Mouse (Mus musculus) heart, embryonic 15.5 days (tissue): ENCODE measurements at regions not wholly inside any gene's neighbourhood (a gene's known extent, or its start where the extent isn't known, plus 50 kb on each side); places are given as distances from the start of the nearest gene placed in this dataset.
A peak's percentile ranks its signal among the peaks of the same experiment; 100 is the strongest.

Source experiments
- ATAC-seq: fragments of 200-750 bp; cut with Nextera tagmentation; replicated peaks from 2 replicates; pipeline ENCODE4 v1.8.0; 2017; ENCODE audit warnings: low read depth, moderate TSS enrichment; ENCODE audit not compliant: insufficient number of reproducible peaks, insufficient read depth, low FRiP score
- H3K27ac ChIP-seq: fragments of 300-500 bp; sonication (generic); 2 replicates; pipeline ENCODE4 v1.5.1; 2015; ENCODE audit warnings: mild to moderate bottlenecking, inconsistent platforms
- H3K27me3 ChIP-seq: fragments of 300-500 bp; sonication (generic); 2 replicates; pipeline ENCODE4 v1.6.1; 2015; ENCODE audit warnings: inconsistent platforms
- H3K36me3 ChIP-seq: fragments of 300-500 bp; sonication (generic); 2 replicates; pipeline ENCODE4 v1.6.1; 2015; ENCODE audit warnings: mild to moderate bottlenecking, inconsistent platforms
- H3K4me1 ChIP-seq: fragments of 300-500 bp; sonication (generic); replicated peaks from 2 replicates; pipeline ENCODE4 v1.6.1; 2015; ENCODE audit warnings: inconsistent platforms
- H3K4me2 ChIP-seq: fragments of 300-500 bp; sonication (generic); 2 replicates; pipeline ENCODE4 v1.6.1; 2015; ENCODE audit warnings: inconsistent platforms, mild to moderate bottlenecking, moderate library complexity
- H3K4me3 ChIP-seq: fragments of 300-500 bp; sonication (generic); 2 replicates; pipeline ENCODE4 v1.5.1; 2015; ENCODE audit warnings: mild to moderate bottlenecking, inconsistent platforms
- H3K9ac ChIP-seq: fragments of 300-500 bp; sonication (generic); 2 replicates; pipeline ENCODE4 v1.6.1; 2015; ENCODE audit warnings: mild to moderate bottlenecking, inconsistent platforms
- H3K9me3 ChIP-seq: fragments of 300-500 bp; sonication (generic); replicated peaks from 2 replicates; pipeline ENCODE4 v1.6.1; 2016; ENCODE audit warnings: inconsistent platforms
- WGBS: fragments of 180-500 bp; shearing (Covaris S2); methylation state at CpG from one replicate; pipeline ENCODE4 v1.1.7; 2015; ENCODE audit warnings: mixed read lengths; 5-methylcytosine and 5-hydroxymethylcytosine counted together

DNA sequence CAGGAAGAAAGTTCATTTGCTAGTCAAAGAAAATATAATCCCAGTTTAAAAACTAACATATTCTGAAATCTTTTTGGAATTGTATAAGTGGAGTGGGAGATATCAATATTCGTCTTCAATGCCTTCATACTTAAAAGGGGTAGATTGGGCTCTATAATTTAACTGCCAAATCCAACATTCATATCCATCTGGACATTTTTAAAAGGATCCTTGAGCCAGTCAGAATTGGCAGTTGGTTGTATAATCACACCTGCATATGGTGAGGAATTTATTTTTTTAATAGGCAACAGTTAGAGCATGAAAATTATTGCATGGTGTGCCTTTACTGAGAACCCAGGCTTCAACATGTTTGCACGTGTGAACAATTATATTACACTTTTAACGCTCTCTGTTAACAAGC is 419.5 kb upstream of the Cd180 start:
- no peak overlapping the region for H3K27ac ChIP-seq
- 78% methylated on average over 3 of the region's 3 CpGs for WGBS
- H3K27me3 ChIP-seq = no peaks in the 10 kb centered on the region
- no peak overlapping the region for H3K4me2 ChIP-seq
- H3K4me3 ChIP-seq = no peak overlapping the region
- H3K9ac ChIP-seq = no peak overlapping the region
- H3K36me3 ChIP-seq = no peaks in the 10 kb centered on the region
- H3K9me3 ChIP-seq = no peaks in the 10 kb centered on the region
- ATAC-seq = no peak
- no peaks in the 10 kb centered on the region for H3K4me1 ChIP-seq

DNA sequence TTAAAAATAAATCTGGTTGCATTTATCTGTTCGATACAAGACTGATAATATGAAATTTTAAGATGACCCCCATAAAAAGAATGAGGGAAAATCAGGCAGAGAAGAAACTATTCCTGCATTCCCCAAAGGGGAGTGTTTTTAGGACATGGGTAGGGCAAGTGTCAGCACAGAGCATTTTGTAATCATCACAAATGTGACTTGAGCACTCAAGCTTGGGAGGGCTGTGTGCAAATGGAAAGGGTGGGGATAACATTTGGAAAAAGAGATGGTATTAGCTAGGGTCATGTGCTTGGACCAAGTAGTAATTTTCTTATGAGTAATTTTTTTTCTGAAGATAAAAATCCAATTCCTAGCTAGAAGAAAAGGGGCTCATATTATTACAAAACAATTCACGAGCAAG is 418.1 kb upstream of the Cd180 start:
- no peak overlapping the region for H3K4me3 ChIP-seq
- no peak overlapping the region for H3K27ac ChIP-seq
- H3K36me3 ChIP-seq = no peaks in the 10 kb centered on the region
- no peak for ATAC-seq
- H3K4me2 ChIP-seq = no peak overlapping the region
- no peaks in the 10 kb centered on the region for H3K4me1 ChIP-seq
- no peaks in the 10 kb centered on the region for H3K27me3 ChIP-seq
- 84% methylated on average over 2 of the region's 2 CpGs for WGBS
- H3K9ac ChIP-seq = no peak overlapping the region
- H3K9me3 ChIP-seq = no peaks in the 10 kb centered on the region

DNA sequence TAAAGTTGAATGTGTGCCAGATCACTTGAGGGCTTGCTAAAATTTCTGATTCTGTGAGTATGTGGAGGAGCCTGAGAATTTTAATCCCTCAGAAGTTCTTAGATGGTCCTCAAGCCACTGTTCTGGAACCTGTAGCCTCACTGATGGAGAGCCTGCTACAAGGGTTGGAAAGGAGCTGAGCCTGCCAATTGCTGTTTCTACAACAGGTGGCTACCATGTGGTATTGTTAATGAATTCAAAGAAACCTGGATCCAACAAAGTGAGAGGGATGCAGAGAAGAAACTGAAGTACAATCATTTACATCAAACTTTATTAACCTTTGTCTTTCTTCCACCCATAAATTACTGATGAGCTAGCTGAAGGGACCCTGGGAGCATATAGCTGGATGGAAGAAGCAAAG is 416.5 kb upstream of the Cd180 start:
- Histone ChIP-seq H3K4me2 (no peak overlapping the region), H3K36me3 (no peaks in the 10 kb centered on the region), H3K9me3 (no peaks in the 10 kb centered on the region), H3K27ac (no peak overlapping the region), H3K9ac (no peak overlapping the region), H3K4me1 (no peaks in the 10 kb centered on the region), H3K27me3 (no peaks in the 10 kb centered on the region), H3K4me3 (no peak overlapping the region)
- no peak for ATAC-seq

DNA sequence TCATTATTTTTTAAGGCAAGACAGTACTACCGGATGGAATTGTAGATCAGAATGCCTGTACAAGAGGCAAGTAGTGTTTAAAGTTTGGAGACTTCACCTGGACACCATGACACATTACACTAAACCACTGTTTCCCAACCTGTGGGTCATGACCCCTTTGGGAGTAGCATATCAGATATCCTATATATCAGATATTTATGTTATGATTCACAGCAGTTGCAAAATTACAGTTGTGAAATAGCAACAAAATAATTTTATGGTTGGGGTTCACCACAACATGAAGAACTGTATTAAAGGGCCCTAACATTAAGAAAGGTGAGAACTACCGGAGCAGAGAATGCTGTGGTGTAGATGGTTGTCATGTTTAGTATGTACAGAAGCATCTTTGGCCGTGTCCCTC is 413.2 kb upstream of the Cd180 start:
- Histone ChIP-seq H3K36me3 (no peaks in the 10 kb centered on the region), H3K4me3 (no peak overlapping the region), H3K27ac (no peak overlapping the region), H3K9ac (no peak overlapping the region), H3K27me3 (no peaks in the 10 kb centered on the region), H3K9me3 (no peaks in the 10 kb centered on the region), H3K4me2 (no peak overlapping the region), H3K4me1 (no peaks in the 10 kb centered on the region)
- no peak for ATAC-seq
- 76% methylated on average over 3 of the region's 3 CpGs for WGBS

DNA sequence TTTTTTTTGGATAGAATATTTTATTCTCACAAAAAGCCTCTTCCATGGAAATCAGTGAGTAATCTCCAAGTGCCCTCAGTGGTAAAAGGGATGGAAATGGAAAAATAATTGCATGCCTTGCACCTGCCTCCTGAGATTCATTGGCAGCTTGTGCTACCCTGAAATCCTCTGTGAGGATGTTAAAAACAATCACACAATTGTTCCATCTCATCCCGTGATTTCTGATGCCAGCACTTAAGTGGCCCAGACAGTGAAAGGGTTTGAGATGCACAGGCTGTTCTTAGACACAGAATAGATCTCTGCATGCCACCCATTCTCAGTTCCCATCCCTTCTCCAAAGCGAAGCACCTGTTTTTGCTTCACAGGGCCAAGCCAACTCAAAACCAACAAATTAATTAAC is 398.9 kb upstream of the Cd180 start:
- Histone ChIP-seq H3K4me1 (no peaks in the 10 kb centered on the region), H3K27me3 (no peaks in the 10 kb centered on the region), H3K9ac (no peak overlapping the region), H3K4me3 (no peak overlapping the region), H3K36me3 (no peaks in the 10 kb centered on the region), H3K9me3 (no peaks in the 10 kb centered on the region), H3K4me2 (no peak overlapping the region), H3K27ac (no peak overlapping the region)
- no peak for ATAC-seq
- WGBS = 81% methylated on average over 2 of the region's 2 CpGs

DNA sequence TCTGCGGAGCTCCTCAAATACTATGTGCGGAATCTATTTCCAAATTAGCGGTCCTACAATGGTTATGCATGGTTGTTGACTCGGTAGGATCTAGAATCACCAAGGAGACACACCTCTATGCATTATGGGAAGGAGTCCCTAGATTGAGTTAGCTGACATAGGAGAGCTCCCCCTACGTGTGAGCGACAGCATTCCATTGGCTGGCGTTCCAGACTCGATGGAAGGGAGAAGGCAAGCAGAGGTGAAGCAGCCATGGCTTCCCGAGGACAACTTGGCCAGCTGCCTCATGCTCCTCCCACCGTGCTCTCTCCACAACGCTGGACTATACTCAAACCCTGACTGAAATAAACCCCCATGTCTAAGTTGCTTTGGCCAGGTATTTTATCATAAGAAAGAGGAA is 398.3 kb upstream of the Cd180 start:
- ATAC-seq = no peak
- Histone ChIP-seq H3K9ac (no peak overlapping the region), H3K27me3 (no peaks in the 10 kb centered on the region), H3K27ac (no peak overlapping the region), H3K36me3 (no peaks in the 10 kb centered on the region), H3K4me1 (no peaks in the 10 kb centered on the region), H3K9me3 (no peaks in the 10 kb centered on the region), H3K4me2 (no peak overlapping the region), H3K4me3 (no peak overlapping the region)
- WGBS = 78% methylated on average over 11 of the region's 11 CpGs

DNA sequence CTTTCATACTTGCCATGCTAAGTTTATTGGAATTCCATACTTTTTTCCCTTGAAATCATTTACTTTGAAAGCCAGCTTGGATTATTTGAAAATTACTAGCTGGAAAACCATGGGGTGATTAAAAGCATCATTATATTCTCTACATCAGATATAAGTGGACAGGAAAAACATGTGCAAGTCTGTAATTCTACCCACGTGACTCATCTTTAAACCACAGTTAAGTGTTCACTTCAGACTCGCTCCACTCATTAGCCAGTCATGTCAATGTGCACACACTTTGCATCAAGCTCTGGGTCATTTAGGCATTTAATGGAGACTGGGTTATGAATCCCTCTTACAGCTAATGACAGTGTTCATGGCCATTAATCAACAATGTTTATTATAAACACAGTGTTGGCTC is 385.4 kb upstream of the Cd180 start:
- Histone ChIP-seq H3K36me3 (no peaks in the 10 kb centered on the region), H3K27ac (no peak overlapping the region), H3K4me1 (no peaks in the 10 kb centered on the region), H3K4me2 (no peak overlapping the region), H3K27me3 (no peaks in the 10 kb centered on the region), H3K9ac (no peak overlapping the region), H3K4me3 (no peak overlapping the region), H3K9me3 (no peaks in the 10 kb centered on the region)
- WGBS = 71% methylated on average over 2 of the region's 2 CpGs
- ATAC-seq = no peak

DNA sequence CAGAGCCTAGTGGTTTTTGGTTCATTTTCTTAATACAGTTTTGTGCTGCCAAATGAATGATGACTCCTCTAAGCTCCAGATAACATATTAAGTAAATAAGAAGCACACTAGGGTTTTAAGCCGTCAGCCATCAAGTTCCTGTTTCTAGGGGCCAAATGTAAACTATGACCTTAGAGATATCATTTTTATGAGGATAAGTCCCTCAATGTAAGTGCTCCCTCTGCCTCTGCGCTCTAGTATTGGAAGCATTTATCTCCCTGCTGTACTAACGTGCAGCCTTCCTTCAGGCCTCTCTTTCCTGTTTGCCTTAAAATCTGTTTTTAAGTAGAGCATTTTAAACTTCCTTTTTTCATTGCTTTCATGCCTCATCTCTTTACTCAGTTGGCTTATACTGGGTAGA is 381.3 kb upstream of the Cd180 start:
- Histone ChIP-seq H3K9me3 (no peaks in the 10 kb centered on the region), H3K4me3 (no peak overlapping the region), H3K4me1 (no peaks in the 10 kb centered on the region), H3K36me3 (no peaks in the 10 kb centered on the region), H3K27ac (no peak overlapping the region), H3K9ac (no peak overlapping the region), H3K4me2 (no peak overlapping the region), H3K27me3 (no peaks in the 10 kb centered on the region)
- no peak for ATAC-seq
- 52% methylated on average over 3 of the region's 3 CpGs for WGBS

DNA sequence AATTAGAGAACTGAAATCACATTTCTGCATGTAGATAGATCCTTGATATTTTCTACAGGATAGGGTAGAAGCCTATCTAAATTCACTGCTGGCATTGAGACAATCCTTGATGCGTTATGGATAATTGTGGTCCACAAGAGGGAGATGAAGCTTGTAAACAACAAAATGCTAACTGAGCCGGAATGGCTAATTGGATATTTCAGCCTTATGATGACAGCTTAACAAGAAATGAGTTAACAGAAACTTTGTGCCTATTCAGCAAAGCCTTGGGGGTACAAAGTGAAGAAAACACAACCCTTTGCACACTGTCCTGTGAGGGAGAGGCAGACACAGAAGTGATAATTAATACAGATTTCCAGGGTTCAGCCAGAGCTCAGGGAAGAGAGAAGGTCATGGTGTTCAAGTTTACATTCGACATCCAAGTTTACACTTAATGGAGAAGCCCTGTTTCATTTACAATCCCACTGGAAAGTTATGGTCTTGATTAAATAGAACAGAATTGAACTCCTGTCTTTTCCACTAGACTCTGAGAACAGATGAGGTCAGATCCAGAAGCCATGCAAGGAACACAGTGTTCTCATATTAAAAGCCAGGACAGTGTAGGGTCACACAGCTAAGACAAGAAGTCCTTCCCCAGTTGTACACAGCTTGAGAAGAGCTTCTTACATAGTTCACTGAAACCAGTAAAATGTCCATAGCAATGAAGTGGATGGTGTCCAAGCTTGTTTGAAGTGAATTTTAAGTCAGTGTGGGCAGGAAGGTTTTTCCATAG is 377.3 kb upstream of the Cd180 start:
- no peak for ATAC-seq
- H3K36me3 ChIP-seq = no peaks in the 10 kb centered on the region
- no peak overlapping the region for H3K9ac ChIP-seq
- peaks cover 7% of the 10 kb centered on the region for H3K4me1 ChIP-seq
- no peaks in the 10 kb centered on the region for H3K9me3 ChIP-seq
- H3K27me3 ChIP-seq = no peaks in the 10 kb centered on the region
- H3K27ac ChIP-seq = no peak overlapping the region
- H3K4me2 ChIP-seq = no peak overlapping the region
- H3K4me3 ChIP-seq = no peak overlapping the region
- 82% methylated on average over 3 of the region's 3 CpGs for WGBS

DNA sequence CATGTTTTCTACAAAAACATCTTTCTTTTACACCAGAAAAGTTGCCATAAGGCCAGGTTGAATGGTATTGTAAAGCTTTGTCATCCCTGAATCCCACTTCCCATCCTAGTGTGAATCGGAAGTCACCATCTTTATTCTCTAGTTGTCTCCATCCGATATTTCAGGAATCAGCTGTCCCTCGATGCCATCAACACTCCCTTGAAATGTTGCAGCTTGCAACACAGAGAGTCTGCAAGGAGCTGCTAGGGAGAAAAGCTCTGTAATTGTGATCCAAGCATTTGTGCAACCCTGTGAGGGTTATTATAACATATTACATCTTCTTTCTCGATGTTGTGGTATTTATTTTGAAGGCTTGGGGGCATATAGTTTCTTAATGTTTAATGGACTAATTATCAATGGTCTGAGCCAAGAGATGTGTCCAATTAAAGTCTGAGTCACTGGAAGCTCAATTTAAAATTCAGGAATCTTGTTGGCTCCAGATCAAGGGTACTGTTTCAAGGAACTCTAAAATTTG is 374.4 kb upstream of the Cd180 start:
- H3K27ac ChIP-seq = peak overlapping the region; percentile 62
- ATAC-seq = no peak
- WGBS = 56% methylated on average over 4 of the region's 4 CpGs

DNA sequence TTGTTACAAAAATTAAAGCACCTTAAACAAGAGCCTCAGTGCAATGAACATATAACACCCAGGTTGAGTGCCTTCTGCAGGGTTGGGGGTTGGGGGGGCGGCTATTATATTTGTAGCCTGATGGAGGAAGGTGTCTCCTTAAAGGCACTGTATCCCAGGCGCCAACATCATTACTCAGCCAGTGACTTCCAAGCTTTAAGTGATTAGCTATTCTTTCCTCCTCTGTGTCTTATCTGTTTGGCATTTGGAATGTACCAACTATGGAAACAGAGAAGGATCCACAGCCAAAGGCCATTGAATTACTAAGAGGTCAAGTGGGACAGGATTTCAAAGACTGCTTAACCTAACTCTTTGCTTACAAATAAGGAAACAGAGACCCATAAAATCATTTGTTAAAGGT is 373.9 kb upstream of the Cd180 start:
- Histone ChIP-seq H3K27ac (peak overlapping the region; percentile 62), H3K4me3 (no peak overlapping the region), H3K9ac (no peak overlapping the region), H3K27me3 (no peaks in the 10 kb centered on the region), H3K9me3 (no peaks in the 10 kb centered on the region), H3K4me2 (no peak overlapping the region), H3K36me3 (no peaks in the 10 kb centered on the region), H3K4me1 (peaks cover 10% of the 10 kb centered on the region)
- 46% methylated on average over 2 of the region's 2 CpGs for WGBS
- peak; percentile 58 for ATAC-seq

More for the DNA sequence above, 374.4 kb upstream of the Cd180 start:
- Histone ChIP-seq H3K9ac (no peak overlapping the region), H3K27me3 (no peaks in the 10 kb centered on the region), H3K4me2 (no peak overlapping the region), H3K4me1 (peaks cover 10% of the 10 kb centered on the region), H3K4me3 (no peak overlapping the region), H3K36me3 (no peaks in the 10 kb centered on the region), H3K9me3 (no peaks in the 10 kb centered on the region)

DNA sequence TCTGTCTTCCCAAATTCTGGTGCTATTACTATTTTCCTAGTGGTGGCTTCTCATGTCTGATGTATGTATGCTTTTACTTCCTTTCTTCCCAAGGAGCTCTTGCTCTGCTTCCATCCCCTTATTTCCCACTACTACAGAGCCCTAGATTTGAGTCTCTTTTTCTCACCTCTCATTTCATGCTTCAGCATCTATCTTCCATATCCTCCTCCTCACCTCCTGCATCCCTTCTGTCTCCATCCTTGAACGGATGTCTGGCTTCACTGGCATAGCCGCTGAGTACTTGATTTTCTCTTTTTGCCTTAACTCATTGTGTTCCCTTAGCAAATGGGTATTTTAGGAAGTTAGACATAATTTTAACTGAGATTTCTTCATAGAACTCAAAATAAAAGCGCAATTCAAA is 369.5 kb upstream of the Cd180 start:
- H3K9ac ChIP-seq = no peak overlapping the region
- no peak overlapping the region for H3K4me2 ChIP-seq
- no peak for ATAC-seq
- no peak overlapping the region for H3K4me3 ChIP-seq
- no peak overlapping the region for H3K27ac ChIP-seq
- H3K36me3 ChIP-seq = no peaks in the 10 kb centered on the region
- WGBS = 85% methylated on average over 3 of the region's 3 CpGs
- H3K4me1 ChIP-seq = peaks cover 12% of the 10 kb centered on the region
- H3K27me3 ChIP-seq = no peaks in the 10 kb centered on the region
- no peaks in the 10 kb centered on the region for H3K9me3 ChIP-seq
